Mouse (Mus musculus): ENCODE results near the gene Nrxn3.

- TF ChIP-seq POLR2A (IDR thresholded peaks at IDR 0.05; ENCODE audit: insufficient read length, low read depth) (no peak), MYOG (IDR thresholded peaks at IDR 0.05; ENCODE audit: control insufficient read depth in 1 of 3, insufficient read depth in 1 of 3, insufficient read length in 2 of 3, low read depth in 2 of 3) (no peak), MAX (IDR thresholded peaks at IDR 0.05; ENCODE audit: low read depth) (no peak), E2F4 (IDR thresholded peaks at IDR 0.05; ENCODE audit: insufficient read depth) (no peak), POLR2AphosphoS2 (IDR thresholded peaks at IDR 0.05; ENCODE audit: insufficient read length, low read depth) (no peak), MYOD1 (IDR thresholded peaks at IDR 0.05; ENCODE audit: control insufficient read depth in 1 of 3, insufficient read length in 2 of 3, low read depth in 2 of 3) (no peak), TCF3 (IDR thresholded peaks at IDR 0.05; ENCODE audit: insufficient read length, low read depth) (no peak), TCF12 (IDR thresholded peaks at IDR 0.05; ENCODE audit: insufficient read depth, poor library complexity, severe bottlenecking) (no peak), USF1 (IDR thresholded peaks at IDR 0.05; ENCODE audit: low read depth) (no peak), REST (IDR thresholded peaks at IDR 0.05; ENCODE audit: insufficient read depth, insufficient read length) (peak; percentile 25), CEBPB (IDR thresholded peaks at IDR 0.05; ENCODE audit: insufficient read depth, poor library complexity, severe bottlenecking) (no peak)
Observed at GRCm38 (mm10) chr12:88730720-88731119, 8.0 kb downstream of the Nrxn3 start.
